Mouse (Mus musculus): Measurements from ENCODE around the gene Klhl36. TPM values are rescaled to one million over a fixed set of nuclear protein-coding genes. Genes with fewer than 3 reads are reported as not detected.

Klhl36 gene
- polyA plus RNA-seq, 1 experiment from 2014 or later = 8.1 TPM

DNA sequence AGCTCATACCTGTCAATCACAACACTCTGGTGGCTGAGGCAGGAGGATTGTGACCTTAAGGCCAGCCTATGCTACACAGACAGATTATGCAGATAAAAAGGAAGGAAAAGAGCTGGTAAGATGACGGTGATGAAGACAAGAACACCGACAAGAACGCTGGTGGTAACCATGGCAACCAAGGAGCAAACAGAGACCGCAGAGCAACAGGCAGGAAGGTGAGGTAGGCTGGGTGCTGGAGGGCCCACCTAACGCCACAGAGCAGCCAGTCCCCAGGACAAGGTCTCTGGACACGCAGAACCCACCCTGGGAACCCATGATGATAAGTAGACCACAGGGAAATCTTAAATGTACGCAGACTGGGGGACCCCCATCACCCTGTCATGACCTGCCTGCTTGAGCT is 31.5 kb upstream of the Klhl36 start:
- DNase-seq (ENCODE audit: low spot score) = no peak
- no peak overlapping the region for H3K4me3 ChIP-seq (ENCODE audit: low read depth, low read length)
- WGBS = 64% methylated on average over 7 of the region's 7 CpGs

DNA sequence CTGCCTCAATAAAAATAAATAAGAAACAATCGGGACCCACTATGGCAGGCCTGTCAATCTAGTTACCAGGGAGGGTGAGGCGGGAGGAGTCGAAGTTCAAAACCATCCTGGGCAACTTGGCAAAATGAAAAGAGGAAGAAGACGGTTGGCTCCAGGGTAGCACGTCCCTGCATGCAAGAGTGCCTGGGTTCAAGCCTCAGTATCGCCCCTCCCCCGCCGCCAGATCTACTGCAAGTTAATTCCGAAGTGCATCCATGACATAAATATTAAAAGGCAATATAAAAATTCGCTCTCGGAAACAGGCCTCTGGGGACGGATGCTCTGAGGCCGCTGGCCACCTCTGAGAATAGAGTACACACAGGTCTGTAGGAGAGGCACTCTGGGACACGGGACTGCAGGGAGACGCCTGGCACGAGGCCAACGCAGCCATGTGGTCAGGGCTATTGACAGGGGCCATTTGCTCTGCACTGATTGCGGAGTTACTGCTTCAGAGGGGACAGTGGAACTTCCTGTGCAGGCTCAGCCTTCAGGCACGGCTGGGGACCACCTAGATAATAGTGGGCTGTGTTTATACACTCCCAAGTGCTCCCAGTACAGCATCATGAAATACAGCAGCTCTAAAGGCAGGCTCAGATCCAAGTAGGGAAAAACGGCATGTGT is 30.6 kb upstream of the Klhl36 start:
- H3K4me1 ChIP-seq (ENCODE audit: control insufficient read depth, insufficient read depth, low read length) = peaks cover 13% of the 10 kb centered on the region
- no peak overlapping the region for H3K4me3 ChIP-seq (ENCODE audit: low read depth, low read length)
- H3K4me2 ChIP-seq (ENCODE audit: low read depth, low read length) = peak overlapping the region; percentile 16; the same call in 1 of the 2 replicates
- H3K9me3 ChIP-seq (replicated peaks; ENCODE audit: control insufficient read depth, low read length) = no peaks in the 10 kb centered on the region
- H3K27ac ChIP-seq (replicated peaks; ENCODE audit: low read depth, low read length) = no peak overlapping the region; the same call in 1 of the 2 replicates
- H3K9ac ChIP-seq (replicated peaks; ENCODE audit: low read length) = peak overlapping the region; percentile 7; the same call in 1 of the 2 replicates
- peak; percentile 20; the same call in 1 of the 2 replicates for ATAC-seq (replicated peaks; ENCODE audit: insufficient number of reproducible peaks, low FRiP score, low TSS enrichment, low read depth)
- no peaks in the 10 kb centered on the region for H3K36me3 ChIP-seq (replicated peaks; ENCODE audit: control insufficient read depth, insufficient read depth, low read depth, low read length)
- DNase-seq (ENCODE audit: low spot score) = no peak
- 44% methylated on average over 20 of the region's 20 CpGs for WGBS
- H3K27me3 ChIP-seq (ENCODE audit: control insufficient read depth, insufficient read depth, low read length) = no peaks in the 10 kb centered on the region

More for the DNA sequence above, 31.5 kb upstream of the Klhl36 start:
- Histone ChIP-seq H3K9me3 (replicated peaks; ENCODE audit: control insufficient read depth, low read length) (no peaks in the 10 kb centered on the region), H3K27me3 (ENCODE audit: control insufficient read depth, insufficient read depth, low read length) (no peaks in the 10 kb centered on the region), H3K4me1 (ENCODE audit: control insufficient read depth, insufficient read depth, low read length) (peaks cover 13% of the 10 kb centered on the region), H3K4me2 (ENCODE audit: low read depth, low read length) (no peak overlapping the region), H3K36me3 (replicated peaks; ENCODE audit: control insufficient read depth, insufficient read depth, low read depth, low read length) (no peaks in the 10 kb centered on the region), H3K27ac (replicated peaks; ENCODE audit: low read depth, low read length) (no peak overlapping the region), H3K9ac (replicated peaks; ENCODE audit: low read length) (no peak overlapping the region)
- ATAC-seq (replicated peaks; ENCODE audit: insufficient number of reproducible peaks, low FRiP score, low TSS enrichment, low read depth) = no peak

DNA sequence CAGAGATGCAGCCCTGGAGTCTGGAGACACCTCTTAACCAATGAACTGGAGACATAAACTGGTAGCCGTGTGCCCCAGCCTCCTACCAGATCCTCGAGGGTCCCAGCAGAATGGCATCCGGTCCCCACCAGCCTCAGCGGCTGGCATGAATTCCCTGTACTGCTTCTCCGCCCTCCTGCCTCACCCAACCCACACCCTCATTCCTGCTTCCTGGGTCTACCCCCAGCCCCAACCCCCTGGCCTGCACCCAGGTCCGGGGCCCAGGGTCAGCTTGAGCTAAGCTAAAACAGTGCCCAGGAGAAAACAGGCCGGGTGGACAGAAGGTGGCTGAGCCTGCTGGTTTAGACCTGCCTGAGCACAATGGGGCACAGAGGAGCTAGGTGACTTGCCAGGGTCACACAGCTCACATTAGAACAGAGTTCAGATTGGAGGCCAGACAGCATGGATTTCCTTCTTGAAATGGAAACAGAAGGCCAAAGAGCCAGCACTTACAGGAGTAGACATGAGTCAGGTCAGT is 29.9 kb upstream of the Klhl36 start:
- no peak overlapping the region for H3K4me2 ChIP-seq (ENCODE audit: low read depth, low read length)
- WGBS = 70% methylated on average over 7 of the region's 7 CpGs
- no peak overlapping the region; the same call in 1 of the 2 replicates for H3K27ac ChIP-seq (replicated peaks; ENCODE audit: low read depth, low read length)
- no peak for ATAC-seq (replicated peaks; ENCODE audit: insufficient number of reproducible peaks, low FRiP score, low TSS enrichment, low read depth)
- H3K27me3 ChIP-seq (ENCODE audit: control insufficient read depth, insufficient read depth, low read length) = no peaks in the 10 kb centered on the region
- no peaks in the 10 kb centered on the region for H3K9me3 ChIP-seq (replicated peaks; ENCODE audit: control insufficient read depth, low read length)
- no peak for DNase-seq (ENCODE audit: low spot score)
- H3K9ac ChIP-seq (replicated peaks; ENCODE audit: low read length) = peak overlapping the region; percentile 7; the same call in 1 of the 2 replicates
- no peaks in the 10 kb centered on the region for H3K36me3 ChIP-seq (replicated peaks; ENCODE audit: control insufficient read depth, insufficient read depth, low read depth, low read length)
- peaks cover 13% of the 10 kb centered on the region for H3K4me1 ChIP-seq (ENCODE audit: control insufficient read depth, insufficient read depth, low read length)
- no peak overlapping the region for H3K4me3 ChIP-seq (ENCODE audit: low read depth, low read length)

DNA sequence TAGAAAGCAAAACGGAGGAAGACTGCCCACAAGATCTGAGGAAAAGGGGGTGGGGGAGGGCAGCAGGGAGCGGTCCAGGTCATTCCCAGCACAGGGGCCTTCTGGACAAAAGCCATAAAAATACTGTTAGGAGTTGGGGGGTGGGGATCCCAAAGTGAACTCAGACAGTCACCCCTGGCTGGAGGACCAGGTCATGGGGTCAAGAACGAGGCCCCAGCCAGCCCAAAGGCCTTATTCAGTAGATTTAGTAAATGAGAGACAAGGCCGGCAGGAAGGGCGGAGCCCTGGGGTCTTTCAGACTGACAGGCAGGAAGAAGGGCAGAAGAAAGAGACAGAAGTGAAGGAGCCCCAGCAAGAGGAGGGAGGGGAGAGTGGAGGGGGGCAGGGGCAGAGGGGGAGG is 29.1 kb upstream of the Klhl36 start:
- no peak for ATAC-seq (replicated peaks; ENCODE audit: insufficient number of reproducible peaks, low FRiP score, low TSS enrichment, low read depth)

DNA sequence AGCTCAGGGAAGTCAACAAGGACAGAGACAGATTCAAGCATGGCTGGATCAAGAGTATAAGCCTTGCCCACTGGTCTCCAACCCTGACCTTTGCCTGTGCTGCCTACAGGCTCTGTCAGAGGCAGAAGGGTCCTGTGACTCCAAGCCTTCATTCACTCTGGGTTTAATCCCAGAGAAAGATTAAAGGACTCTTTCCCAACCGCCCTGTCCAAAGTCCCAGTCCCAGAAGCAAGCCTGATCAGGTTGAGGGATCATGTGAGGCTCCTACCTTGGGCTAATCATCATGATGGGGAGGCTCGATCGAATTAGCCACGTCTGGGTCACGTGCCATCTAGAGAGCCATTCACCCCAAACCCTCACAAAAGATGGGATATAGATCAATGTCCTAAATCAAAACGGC is 27.4 kb upstream of the Klhl36 start:
- 88% methylated on average over 6 of the region's 6 CpGs for WGBS
- H3K4me3 ChIP-seq (ENCODE audit: low read depth, low read length) = no peak overlapping the region
- no peak for DNase-seq (ENCODE audit: low spot score)
- ATAC-seq (replicated peaks; ENCODE audit: insufficient number of reproducible peaks, low FRiP score, low TSS enrichment, low read depth) = no peak
- no peaks in the 10 kb centered on the region for H3K9me3 ChIP-seq (replicated peaks; ENCODE audit: control insufficient read depth, low read length)
- H3K9ac ChIP-seq (replicated peaks; ENCODE audit: low read length) = no peak overlapping the region
- peaks cover 17% of the 10 kb centered on the region for H3K4me1 ChIP-seq (ENCODE audit: control insufficient read depth, insufficient read depth, low read length)
- no peaks in the 10 kb centered on the region for H3K27me3 ChIP-seq (ENCODE audit: control insufficient read depth, insufficient read depth, low read length)
- no peak overlapping the region for H3K27ac ChIP-seq (replicated peaks; ENCODE audit: low read depth, low read length)
- H3K36me3 ChIP-seq (replicated peaks; ENCODE audit: control insufficient read depth, insufficient read depth, low read depth, low read length) = no peaks in the 10 kb centered on the region
- no peak overlapping the region for H3K4me2 ChIP-seq (ENCODE audit: low read depth, low read length)

More for the DNA sequence above, 29.1 kb upstream of the Klhl36 start:
- H3K4me2 ChIP-seq (ENCODE audit: low read depth, low read length) = no peak overlapping the region
- H3K9ac ChIP-seq (replicated peaks; ENCODE audit: low read length) = no peak overlapping the region; the same call in 1 of the 2 replicates
- no peaks in the 10 kb centered on the region for H3K9me3 ChIP-seq (replicated peaks; ENCODE audit: control insufficient read depth, low read length)
- peaks cover 16% of the 10 kb centered on the region for H3K4me1 ChIP-seq (ENCODE audit: control insufficient read depth, insufficient read depth, low read length)
- peak overlapping the region; percentile 42 for H3K27ac ChIP-seq (replicated peaks; ENCODE audit: low read depth, low read length)
- no peaks in the 10 kb centered on the region for H3K27me3 ChIP-seq (ENCODE audit: control insufficient read depth, insufficient read depth, low read length)
- no peak for DNase-seq (ENCODE audit: low spot score)
- H3K36me3 ChIP-seq (replicated peaks; ENCODE audit: control insufficient read depth, insufficient read depth, low read depth, low read length) = no peaks in the 10 kb centered on the region
- no peak overlapping the region for H3K4me3 ChIP-seq (ENCODE audit: low read depth, low read length)
- WGBS = 9% methylated on average over 5 of the region's 5 CpGs

DNA sequence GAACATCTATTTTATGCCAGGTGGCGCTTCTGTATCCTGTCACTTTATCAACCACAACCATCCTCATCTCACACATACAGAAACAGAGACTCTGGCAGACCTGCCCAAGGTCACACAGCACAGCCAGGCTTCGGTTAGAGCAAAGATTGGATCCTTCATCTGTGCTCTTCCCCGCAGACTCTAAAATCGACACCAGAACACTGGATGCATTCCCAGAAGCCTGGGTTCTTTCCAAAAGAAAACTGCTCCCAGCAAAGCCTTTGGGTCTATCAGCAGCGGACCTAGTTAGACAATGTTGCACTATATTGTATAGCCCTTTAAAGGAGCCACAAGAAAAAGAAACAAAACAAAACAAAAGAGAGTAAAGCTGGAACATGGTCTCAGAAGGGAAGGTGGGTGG is 26.8 kb upstream of the Klhl36 start:
- peaks cover 13% of the 10 kb centered on the region for H3K4me1 ChIP-seq (ENCODE audit: control insufficient read depth, insufficient read depth, low read length)

DNA sequence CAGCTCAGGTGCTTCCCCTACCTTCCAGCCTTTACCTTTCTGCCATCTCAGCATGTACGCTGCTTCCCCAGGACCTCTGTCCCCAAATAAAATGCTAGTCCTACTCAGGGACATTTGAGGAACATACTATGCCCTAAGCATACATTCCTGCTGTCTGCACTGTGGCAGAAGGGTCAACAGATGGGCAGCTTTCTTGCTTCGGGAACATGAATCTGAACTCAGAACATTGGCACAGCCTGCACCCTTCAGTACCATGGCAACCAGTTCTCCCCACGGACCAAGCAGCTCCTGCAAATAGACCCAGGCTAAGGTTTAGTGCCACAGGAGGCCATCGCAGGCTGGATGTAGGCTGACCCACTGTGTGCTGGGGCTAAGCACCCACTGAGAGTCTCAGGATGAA is 25.2 kb upstream of the Klhl36 start:
- Histone ChIP-seq H3K4me1 (ENCODE audit: control insufficient read depth, insufficient read depth, low read length) (peaks cover 14% of the 10 kb centered on the region), H3K4me3 (ENCODE audit: low read depth, low read length) (no peak overlapping the region), H3K9me3 (replicated peaks; ENCODE audit: control insufficient read depth, low read length) (no peaks in the 10 kb centered on the region), H3K9ac (replicated peaks; ENCODE audit: low read length) (no peak overlapping the region), H3K27me3 (ENCODE audit: control insufficient read depth, insufficient read depth, low read length) (no peaks in the 10 kb centered on the region), H3K4me2 (ENCODE audit: low read depth, low read length) (no peak overlapping the region), H3K36me3 (replicated peaks; ENCODE audit: control insufficient read depth, insufficient read depth, low read depth, low read length) (no peaks in the 10 kb centered on the region), H3K27ac (replicated peaks; ENCODE audit: low read depth, low read length) (no peak overlapping the region)
- WGBS = 84% methylated on average over 4 of the region's 4 CpGs
- ATAC-seq (replicated peaks; ENCODE audit: insufficient number of reproducible peaks, low FRiP score, low TSS enrichment, low read depth) (no peak), DNase-seq (ENCODE audit: low spot score) (no peak)

More for the DNA sequence above, 26.8 kb upstream of the Klhl36 start:
- Histone ChIP-seq H3K9ac (replicated peaks; ENCODE audit: low read length) (no peak overlapping the region), H3K27ac (replicated peaks; ENCODE audit: low read depth, low read length) (no peak overlapping the region), H3K4me2 (ENCODE audit: low read depth, low read length) (no peak overlapping the region), H3K4me3 (ENCODE audit: low read depth, low read length) (no peak overlapping the region), H3K9me3 (replicated peaks; ENCODE audit: control insufficient read depth, low read length) (no peaks in the 10 kb centered on the region), H3K27me3 (ENCODE audit: control insufficient read depth, insufficient read depth, low read length) (no peaks in the 10 kb centered on the region), H3K36me3 (replicated peaks; ENCODE audit: control insufficient read depth, insufficient read depth, low read depth, low read length) (no peaks in the 10 kb centered on the region)
- no peak for DNase-seq (ENCODE audit: low spot score)
- 90% methylated on average over 5 of the region's 5 CpGs for WGBS
- ATAC-seq (replicated peaks; ENCODE audit: insufficient number of reproducible peaks, low FRiP score, low TSS enrichment, low read depth) = no peak

DNA sequence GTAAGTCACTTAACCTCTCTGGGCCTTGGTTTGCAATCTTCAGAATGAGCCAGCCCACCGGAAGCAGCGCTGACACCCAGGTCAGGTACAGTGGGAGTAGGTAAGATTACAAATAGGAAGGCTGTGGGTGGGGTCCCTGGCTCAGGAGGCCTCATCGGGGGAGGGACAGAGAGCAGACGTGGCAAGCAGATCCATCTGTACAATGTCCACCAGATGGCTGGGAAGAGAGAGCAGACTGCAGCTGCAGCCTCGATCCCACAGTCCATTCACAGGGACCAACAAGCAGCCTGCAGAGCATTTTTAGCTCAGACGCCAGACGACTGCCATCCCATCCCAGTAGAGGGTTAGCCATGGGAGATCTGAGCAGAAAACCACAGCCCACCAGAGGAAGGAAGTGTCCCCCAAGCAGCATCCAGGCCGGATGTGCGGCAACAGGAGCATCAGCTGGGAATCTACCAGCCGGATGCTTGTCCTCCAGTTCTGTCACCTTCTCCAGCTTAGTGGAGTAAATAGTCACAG is 24.5 kb upstream of the Klhl36 start:
- peaks cover 12% of the 10 kb centered on the region for H3K4me1 ChIP-seq (ENCODE audit: control insufficient read depth, insufficient read depth, low read length)

More for the DNA sequence above, 24.5 kb upstream of the Klhl36 start:
- Histone ChIP-seq H3K27ac (replicated peaks; ENCODE audit: low read depth, low read length) (no peak overlapping the region), H3K4me3 (ENCODE audit: low read depth, low read length) (no peak overlapping the region), H3K9me3 (replicated peaks; ENCODE audit: control insufficient read depth, low read length) (no peaks in the 10 kb centered on the region), H3K36me3 (replicated peaks; ENCODE audit: control insufficient read depth, insufficient read depth, low read depth, low read length) (no peaks in the 10 kb centered on the region), H3K27me3 (ENCODE audit: control insufficient read depth, insufficient read depth, low read length) (no peaks in the 10 kb centered on the region), H3K4me2 (ENCODE audit: low read depth, low read length) (peak overlapping the region; percentile 29; the same call in 1 of the 2 replicates), H3K9ac (replicated peaks; ENCODE audit: low read length) (peak overlapping the region; percentile 33; the same call in 1 of the 2 replicates)
- ATAC-seq (replicated peaks; ENCODE audit: insufficient number of reproducible peaks, low FRiP score, low TSS enrichment, low read depth) (no peak), DNase-seq (ENCODE audit: low spot score) (no peak)
- 49% methylated on average over 10 of the region's 10 CpGs for WGBS

All from embryonic facial prominence, embryonic 11.5 days (tissue).